Mouse (Mus musculus) cerebellum, adult 2 months (tissue): ENCODE measurements around the gene Kalrn.

Experiments used
- CTCF ChIP-seq: fragments of 200-500 bp; IDR thresholded peaks from 2 replicates; pipeline ENCODE4 v1.5.1; 2011; ENCODE audit warnings: low read depth, mild to moderate bottlenecking, control low read depth, low read length, moderate library complexity, borderline replicate concordance; ENCODE audit not compliant: insufficient read depth
- POLR2A ChIP-seq: fragments of 200-500 bp; IDR thresholded peaks from 2 replicates; pipeline ENCODE4 v1.6.1; 2011; ENCODE audit warnings: low read length, control low read depth, borderline replicate concordance; ENCODE audit not compliant: insufficient read depth

DNA sequence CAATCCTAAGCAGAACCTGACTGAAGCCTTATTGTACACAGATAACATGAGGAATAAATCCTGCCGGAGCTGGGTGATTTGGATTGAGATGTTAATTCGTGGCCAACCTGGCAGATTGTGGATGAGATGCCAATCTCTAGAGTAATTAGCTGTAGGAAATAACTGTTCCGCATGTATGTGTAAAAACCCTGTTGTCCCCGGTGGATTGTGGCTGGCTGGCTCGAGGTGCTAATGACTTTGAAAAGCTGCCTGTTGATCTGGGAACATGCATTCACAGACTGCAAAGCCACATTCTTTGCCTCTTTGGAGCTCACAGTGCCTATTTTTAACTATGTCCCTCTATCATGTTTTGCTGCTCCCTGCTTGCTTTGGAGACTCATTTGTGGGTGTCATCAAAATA lies 344.7 kb downstream of the Kalrn start:
- TF ChIP-seq CTCF (no peak), POLR2A (no peak)
